Mouse (Mus musculus): Measurements from ENCODE around the gene Olfr750. TPM values are rescaled to one million over a fixed set of nuclear protein-coding genes. Genes with fewer than 3 reads are reported as not detected.

Olfr750 gene
- total and polyA plus RNA-seq, 3 experiments = not detected

DNA sequence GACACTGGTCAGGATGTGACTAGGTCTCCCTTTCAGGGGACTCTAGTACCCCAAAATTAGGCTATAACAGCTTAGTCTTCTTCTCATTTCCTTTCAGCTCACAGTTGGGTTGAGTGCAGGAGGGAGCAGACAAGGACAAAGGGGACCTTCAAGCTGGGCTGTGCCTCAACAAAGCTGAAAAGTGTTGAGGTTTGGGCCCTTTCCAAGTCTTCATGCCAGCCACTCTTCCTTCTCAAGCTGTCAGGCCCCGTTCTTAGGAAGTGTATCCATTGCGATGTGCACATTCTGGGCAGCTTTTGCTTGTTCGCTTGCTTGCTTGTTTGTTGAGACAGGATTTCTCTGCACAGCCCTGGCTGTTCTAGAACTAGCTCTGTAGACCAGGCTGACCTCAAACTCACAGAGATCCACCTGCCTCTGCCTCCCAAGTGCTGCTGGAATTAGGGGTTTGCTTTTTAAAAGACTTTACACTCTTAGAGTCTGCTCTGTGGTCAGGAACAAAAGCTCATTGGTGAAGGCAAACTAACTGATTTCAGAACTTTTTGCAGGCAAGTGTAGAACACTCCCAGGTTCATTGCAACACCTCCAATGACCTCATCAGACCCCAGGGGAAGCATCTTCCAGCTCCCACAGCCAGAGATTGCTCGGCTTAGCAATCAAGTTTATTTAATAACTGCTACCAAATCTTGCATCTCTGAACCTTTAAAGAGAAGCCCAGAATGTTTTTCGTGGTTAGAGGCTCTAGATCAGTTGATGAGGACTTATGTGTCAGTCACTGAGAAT lies 20.1 kb upstream of the Olfr750 start:
- H3K36me3 ChIP-seq (ENCODE audit: control insufficient read depth in 1 of 2, insufficient read depth in 2 of 2, low read length in 2 of 2) = no peaks in the 10 kb centered on the region; a peak in 1 of 4 replicates
- DNase-seq (ENCODE audit: low read depth, low spot score) = no peak
- TF ChIP-seq EP300 (IDR thresholded peaks at IDR 0.05; ENCODE audit: low read depth in 1 of 2, low read length in 2 of 2) = no peak
- no peak for TF ChIP-seq BHLHE40 (IDR thresholded peaks at IDR 0.05; ENCODE audit: borderline replicate concordance, low read depth, low read length)
- no peak for TF ChIP-seq MYC (IDR thresholded peaks at IDR 0.05; ENCODE audit: low read depth, low read length)
- no peak for TF ChIP-seq RCOR1 (IDR thresholded peaks at IDR 0.05; ENCODE audit: low read depth, low read length)
- TF ChIP-seq TAL1 (IDR thresholded peaks at IDR 0.05; ENCODE audit: low read length) = no peak
- no peak for TF ChIP-seq USF2 (IDR thresholded peaks at IDR 0.05; ENCODE audit: borderline replicate concordance in 1 of 2, insufficient read depth in 1 of 2, low read depth in 1 of 2, low read length in 2 of 2)
- no peak for TF ChIP-seq MAFK (IDR thresholded peaks at IDR 0.05; ENCODE audit: borderline replicate concordance, low read depth, low read length)
- no peak for TF ChIP-seq MEF2A (IDR thresholded peaks at IDR 0.05; ENCODE audit: extremely low read depth, insufficient replicate concordance, low read depth, low read length, poor library complexity, severe bottlenecking)
- TF ChIP-seq ELF1 (IDR thresholded peaks at IDR 0.05; ENCODE audit: low read depth, low read length) = no peak
- no peaks in the 10 kb centered on the region for H3K27me3 ChIP-seq (ENCODE audit: control insufficient read depth in 1 of 2, insufficient read depth in 2 of 2, low read length in 2 of 2)
- no peaks in the 10 kb centered on the region for H3K9me3 ChIP-seq (replicated peaks; ENCODE audit: insufficient read depth, low read length)
- H3K27ac ChIP-seq (ENCODE audit: control insufficient read depth, low read depth, low read length) = no peak overlapping the region
- no peak overlapping the region for H3K9ac ChIP-seq (ENCODE audit: control insufficient read depth, low read depth, low read length, poor library complexity, severe bottlenecking)
- H3K4me1 ChIP-seq (ENCODE audit: control insufficient read depth in 1 of 2, insufficient read depth in 2 of 2, low read length in 2 of 2) = no peaks in the 10 kb centered on the region
- H3K79me2 ChIP-seq (ENCODE audit: control insufficient read depth, insufficient read depth, low read length, poor library complexity) = no peaks in the 10 kb centered on the region
- no peak overlapping the region for H3K4me3 ChIP-seq (ENCODE audit: control insufficient read depth in 1 of 2, insufficient read depth in 1 of 2, low read depth in 2 of 2, low read length in 2 of 2)

DNA sequence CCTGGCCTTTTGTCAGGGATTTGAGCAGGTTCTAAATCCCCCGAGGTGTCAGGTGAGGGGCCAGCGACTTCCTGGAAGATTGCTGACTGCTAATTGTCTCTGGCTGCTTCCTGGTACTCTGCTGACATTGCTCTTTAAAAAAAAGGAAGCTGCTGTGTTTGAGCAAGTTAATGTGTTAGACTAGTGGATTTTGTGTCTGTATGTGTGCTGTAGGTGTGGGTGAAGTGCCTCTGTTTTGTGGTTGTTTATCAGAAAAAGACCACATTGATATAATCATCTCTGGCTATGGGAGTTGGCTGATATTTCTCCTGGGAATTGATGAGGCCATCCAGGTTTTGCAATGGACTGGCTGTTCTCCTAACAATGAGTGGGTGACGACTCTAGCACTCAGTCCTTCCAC lies 19.3 kb upstream of the Olfr750 start:
- no peaks in the 10 kb centered on the region; a peak in 1 of 4 replicates for H3K36me3 ChIP-seq (ENCODE audit: control insufficient read depth in 1 of 2, insufficient read depth in 2 of 2, low read length in 2 of 2)
- no peak overlapping the region for H3K9ac ChIP-seq (ENCODE audit: control insufficient read depth, low read depth, low read length, poor library complexity, severe bottlenecking)
- peak; percentile 65 for DNase-seq (ENCODE audit: low read depth, low spot score)
- no peaks in the 10 kb centered on the region for H3K79me2 ChIP-seq (ENCODE audit: control insufficient read depth, insufficient read depth, low read length, poor library complexity)
- no peak overlapping the region for H3K27ac ChIP-seq (ENCODE audit: control insufficient read depth, low read depth, low read length)
- H3K9me3 ChIP-seq (replicated peaks; ENCODE audit: insufficient read depth, low read length) = no peaks in the 10 kb centered on the region
- no peak overlapping the region for H3K4me3 ChIP-seq (ENCODE audit: control insufficient read depth in 1 of 2, insufficient read depth in 1 of 2, low read depth in 2 of 2, low read length in 2 of 2)
- H3K4me1 ChIP-seq (ENCODE audit: control insufficient read depth in 1 of 2, insufficient read depth in 2 of 2, low read length in 2 of 2) = no peaks in the 10 kb centered on the region
- TF ChIP-seq POLR2AphosphoS5 (IDR thresholded peaks at IDR 0.05; ENCODE audit: borderline replicate concordance, low read depth, low read length) = no peak
- no peak for TF ChIP-seq MYC (IDR thresholded peaks at IDR 0.05; ENCODE audit: low read depth, low read length)
- peak in 1 of 2 experiments; percentile 29; a peak in 1 of 4 replicates for TF ChIP-seq EP300 (IDR thresholded peaks at IDR 0.05; ENCODE audit: low read depth in 1 of 2, low read length in 2 of 2)
- peak; percentile 24; the same call in 1 of the 2 replicates for TF ChIP-seq SIN3A (IDR thresholded peaks at IDR 0.05; ENCODE audit: low read length)
- TF ChIP-seq MEF2A (IDR thresholded peaks at IDR 0.05; ENCODE audit: extremely low read depth, insufficient replicate concordance, low read depth, low read length, poor library complexity, severe bottlenecking) = no peak
- TF ChIP-seq POLR2A (IDR thresholded peaks at IDR 0.05; ENCODE audit: control insufficient read depth in 1 of 2, insufficient read depth in 1 of 2, low read depth in 1 of 2, low read length in 2 of 2, poor library complexity in 1 of 2) = no peak
- TF ChIP-seq ETS1 (IDR thresholded peaks at IDR 0.05; ENCODE audit: low read depth, low read length) = 0 out of 2 replicates have a peak, but pooled peaks have one; percentile 12
- TF ChIP-seq NRF1 (IDR thresholded peaks at IDR 0.05; ENCODE audit: insufficient read depth, low read depth, low read length, poor library complexity, severe bottlenecking) = no peak
- TF ChIP-seq RAD21 (IDR thresholded peaks at IDR 0.05; ENCODE audit: low read depth, low read length) = no peak
- no peak for TF ChIP-seq GABPA (IDR thresholded peaks at IDR 0.05; ENCODE audit: low read depth, low read length)
- no peak for TF ChIP-seq KAT2A (conservative IDR thresholded peaks at IDR 0.05; ENCODE audit: low read depth, low read length)
- no peak for TF ChIP-seq MYB (IDR thresholded peaks at IDR 0.05; ENCODE audit: low read depth, low read length)
- peak; percentile 63; the same call in 1 of the 2 replicates for TF ChIP-seq ELF1 (IDR thresholded peaks at IDR 0.05; ENCODE audit: low read depth, low read length)
- TF ChIP-seq MAFK (IDR thresholded peaks at IDR 0.05; ENCODE audit: borderline replicate concordance, low read depth, low read length) = peak; percentile 67; the same call in 1 of the 2 replicates
- TF ChIP-seq MAZ (IDR thresholded peaks at IDR 0.05; ENCODE audit: low read depth, low read length) = no peak
- TF ChIP-seq MXI1 (IDR thresholded peaks at IDR 0.05; ENCODE audit: low read depth, low read length) = no peak
- TF ChIP-seq ZNF384 (IDR thresholded peaks at IDR 0.05; ENCODE audit: low read depth, low read length) = peak; percentile 59
- no peak for TF ChIP-seq USF1 (IDR thresholded peaks at IDR 0.05; ENCODE audit: low read depth, low read length)
- no peaks in the 10 kb centered on the region for H3K27me3 ChIP-seq (ENCODE audit: control insufficient read depth in 1 of 2, insufficient read depth in 2 of 2, low read length in 2 of 2)

Data from MEL (cell line).